Mouse (Mus musculus): ENCODE measurements at regions not wholly inside any gene's neighbourhood (a gene's known extent, or its start where the extent isn't known, plus 50 kb on each side); places are given as distances from the start of the nearest gene placed in this dataset.

GRCm38 (mm10) chr16:27507212-27507611 lies 118.5 kb downstream of the Ccdc50 start:
- Histone ChIP-seq H3K27ac (replicated peaks; ENCODE audit: low read depth, low read length) (no peak overlapping the region), H3K27me3 (ENCODE audit: control insufficient read depth, insufficient read depth, low read length) (no peaks in the 10 kb centered on the region), H3K4me2 (ENCODE audit: low read depth, low read length) (no peak overlapping the region), H3K36me3 (replicated peaks; ENCODE audit: control insufficient read depth, insufficient read depth, low read depth, low read length) (no peaks in the 10 kb centered on the region), H3K4me3 (ENCODE audit: low read depth, low read length) (no peak overlapping the region), H3K9me3 (replicated peaks; ENCODE audit: control insufficient read depth, low read length) (no peaks in the 10 kb centered on the region), H3K9ac (replicated peaks; ENCODE audit: low read length) (no peak overlapping the region), H3K4me1 (ENCODE audit: control insufficient read depth, insufficient read depth, low read length) (no peaks in the 10 kb centered on the region)
- 55% methylated on average over 1 of the region's 1 CpGs for WGBS
- DNase-seq (ENCODE audit: low spot score) (no peak), ATAC-seq (replicated peaks; ENCODE audit: insufficient number of reproducible peaks, low FRiP score, low TSS enrichment, low read depth) (no peak)

DNA sequence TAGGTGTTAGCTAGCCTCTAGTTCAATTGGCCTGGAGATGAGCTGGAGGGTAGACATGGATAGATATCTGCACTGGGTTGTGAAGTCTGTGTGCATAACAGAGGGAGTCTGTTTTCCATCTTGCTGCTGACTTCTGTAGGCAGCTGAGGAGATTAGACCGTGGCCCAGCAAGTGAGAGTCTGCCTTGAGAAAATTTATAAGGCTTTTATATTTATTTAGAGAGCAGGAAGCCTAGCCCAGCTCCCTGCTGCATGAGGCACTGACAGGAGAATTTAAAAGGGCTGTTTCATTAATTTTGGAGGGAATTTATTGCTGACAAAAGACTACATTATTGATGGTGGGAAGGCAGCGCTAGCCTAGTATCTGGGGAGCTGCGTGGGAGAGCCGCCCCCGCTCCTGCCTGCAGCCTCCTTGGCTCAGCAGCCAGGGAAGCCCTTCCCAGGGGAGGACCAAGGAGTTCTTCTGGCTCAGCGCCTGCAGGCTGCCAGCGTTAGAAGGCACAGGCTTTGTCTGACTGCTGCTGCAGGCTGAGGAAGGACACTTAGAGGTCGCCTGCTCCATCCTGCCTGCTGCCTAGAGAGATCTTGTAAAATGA lies 135.0 kb downstream of the Ccdc50 start:
- no peaks in the 10 kb centered on the region for H3K27me3 ChIP-seq (ENCODE audit: control insufficient read depth, insufficient read depth, low read length)
- no peak overlapping the region for H3K4me3 ChIP-seq (ENCODE audit: low read depth, low read length)
- H3K9ac ChIP-seq (replicated peaks; ENCODE audit: low read length): no peak overlapping the region; the same call in 1 of the 2 replicates
- no peaks in the 10 kb centered on the region for H3K9me3 ChIP-seq (replicated peaks; ENCODE audit: control insufficient read depth, low read length)
- no peaks in the 10 kb centered on the region for H3K4me1 ChIP-seq (ENCODE audit: control insufficient read depth, insufficient read depth, low read length)
- peak; percentile 1 for DNase-seq (ENCODE audit: low spot score)
- no peak overlapping the region for H3K4me2 ChIP-seq (ENCODE audit: low read depth, low read length)
- 0 out of 2 replicates have a peak, but pooled peaks have one; percentile 70 for ATAC-seq (replicated peaks; ENCODE audit: insufficient number of reproducible peaks, low FRiP score, low TSS enrichment, low read depth)
- no peak overlapping the region for H3K27ac ChIP-seq (replicated peaks; ENCODE audit: low read depth, low read length)
- 34% methylated on average over 8 of the region's 8 CpGs for WGBS
- no peaks in the 10 kb centered on the region for H3K36me3 ChIP-seq (replicated peaks; ENCODE audit: control insufficient read depth, insufficient read depth, low read depth, low read length)

DNA sequence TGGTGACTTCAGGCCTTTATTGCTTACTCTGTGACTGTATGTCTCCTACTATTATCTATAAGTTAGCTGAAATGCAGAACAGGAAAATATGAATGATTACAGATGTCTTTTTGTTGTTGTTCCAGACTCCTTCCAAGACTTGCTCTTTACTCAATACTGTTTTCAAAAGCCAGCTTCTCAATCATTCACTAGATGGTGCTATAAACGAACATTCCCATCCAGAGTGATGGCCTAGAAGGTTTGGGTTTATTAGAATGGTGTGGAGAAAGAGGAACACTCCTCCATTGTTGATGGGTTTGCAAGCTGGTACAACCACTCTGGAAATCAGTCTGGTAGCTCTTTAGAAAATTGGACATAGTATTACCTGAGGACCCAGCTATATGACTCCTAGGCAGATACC lies 138.0 kb downstream of the Ccdc50 start:
- no peak overlapping the region for H3K4me2 ChIP-seq (ENCODE audit: low read depth, low read length)
- H3K9ac ChIP-seq (replicated peaks; ENCODE audit: low read length): no peak overlapping the region
- no peaks in the 10 kb centered on the region for H3K9me3 ChIP-seq (replicated peaks; ENCODE audit: control insufficient read depth, low read length)
- no peaks in the 10 kb centered on the region for H3K27me3 ChIP-seq (ENCODE audit: control insufficient read depth, insufficient read depth, low read length)
- DNase-seq (ENCODE audit: low spot score) (no peak), ATAC-seq (replicated peaks; ENCODE audit: insufficient number of reproducible peaks, low FRiP score, low TSS enrichment, low read depth) (no peak)
- no peak overlapping the region for H3K4me3 ChIP-seq (ENCODE audit: low read depth, low read length)
- no peak overlapping the region for H3K27ac ChIP-seq (replicated peaks; ENCODE audit: low read depth, low read length)
- H3K4me1 ChIP-seq (ENCODE audit: control insufficient read depth, insufficient read depth, low read length): no peaks in the 10 kb centered on the region
- no peaks in the 10 kb centered on the region for H3K36me3 ChIP-seq (replicated peaks; ENCODE audit: control insufficient read depth, insufficient read depth, low read depth, low read length)
- WGBS: 69% methylated on average over 1 of the region's 1 CpGs

GRCm38 (mm10) chr16:27530634-27531033 lies 142.0 kb downstream of the Ccdc50 start:
- 92% methylated on average over 4 of the region's 4 CpGs for WGBS

More at GRCm38 (mm10) chr16:27530634-27531033, 142.0 kb downstream of the Ccdc50 start:
- no peak overlapping the region for H3K4me2 ChIP-seq (ENCODE audit: low read depth, low read length)
- no peak for ATAC-seq (replicated peaks; ENCODE audit: insufficient number of reproducible peaks, low FRiP score, low TSS enrichment, low read depth)
- H3K27ac ChIP-seq (replicated peaks; ENCODE audit: low read depth, low read length): no peak overlapping the region
- no peaks in the 10 kb centered on the region for H3K36me3 ChIP-seq (replicated peaks; ENCODE audit: control insufficient read depth, insufficient read depth, low read depth, low read length)
- no peak overlapping the region for H3K9ac ChIP-seq (replicated peaks; ENCODE audit: low read length)
- no peaks in the 10 kb centered on the region for H3K27me3 ChIP-seq (ENCODE audit: control insufficient read depth, insufficient read depth, low read length)
- no peak for DNase-seq (ENCODE audit: low spot score)
- H3K4me1 ChIP-seq (ENCODE audit: control insufficient read depth, insufficient read depth, low read length): no peaks in the 10 kb centered on the region
- no peak overlapping the region for H3K4me3 ChIP-seq (ENCODE audit: low read depth, low read length)
- H3K9me3 ChIP-seq (replicated peaks; ENCODE audit: control insufficient read depth, low read length): no peaks in the 10 kb centered on the region

Measured in embryonic facial prominence, embryonic 11.5 days (tissue).